Mouse (Mus musculus) granulocyte monocyte progenitor cell, adult 5-6 weeks (primary cell): ENCODE results near the gene Snx14. TPM values are rescaled to one million over a fixed set of nuclear protein-coding genes. Genes with fewer than 3 reads are reported as not detected.

Experiments used
- ATAC-seq: replicated peaks from 2 replicates; pipeline ENCODE4 v1.8.0; 2016; ENCODE audit warnings: mild to moderate bottlenecking, moderate TSS enrichment, inconsistent platforms; ENCODE audit not compliant: poor library complexity, severe bottlenecking
- total RNA-seq, 2 experiments: library from RNA; stranded (forward) in 1 of 2; stranded (reverse) in 1 of 2; fragments of 200-712, 200-1000 nt in 1 of 2; fragments of >200 nt in 1 of 2; fragmentation: Nextera tagmentation in 1 of 2; gene quantifications; 2 replicates each; pipeline ENCODE4 v1.2.3; 2014 to 2017

The Snx14 gene
- total RNA-seq, 2 experiments from 2014 or later: 18.1 to 39.3 TPM

GRCm38 (mm10) chr9:88351163-88351562 is 87.6 kb downstream of the Snx14 start:
- ATAC-seq: no peak

GRCm38 (mm10) chr9:88350317-88350716 is 88.4 kb downstream of the Snx14 start:
- ATAC-seq: no peak

DNA sequence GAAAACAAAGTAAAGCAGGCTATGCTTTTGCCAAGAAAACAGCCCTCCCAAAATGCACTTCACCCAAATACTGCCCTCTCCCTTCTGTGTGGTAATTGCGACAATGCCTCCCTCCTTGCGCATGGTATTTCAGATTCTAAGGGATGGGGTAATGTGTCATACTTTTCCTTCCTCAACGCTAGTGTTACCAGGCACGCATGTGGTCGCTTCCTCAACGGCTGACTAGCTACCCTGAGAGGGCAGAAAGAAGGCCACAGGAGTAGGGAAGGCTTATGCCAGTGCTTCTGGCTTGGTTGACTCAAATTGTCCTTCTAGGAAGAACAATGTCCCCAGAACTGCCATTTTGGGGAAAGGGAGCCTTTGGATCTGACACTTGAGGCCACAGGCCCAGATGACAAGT is 90.1 kb downstream of the Snx14 start:
- peak; percentile 97 for ATAC-seq

- ATAC-seq: peak; percentile 17; the same call in 1 of the 2 replicates
These were observed 91.9 kb downstream of the Snx14 start for GRCm38 (mm10) chr9:88346857-88347256.

- ATAC-seq: no peak
These were observed 94.3 kb downstream of the Snx14 start for GRCm38 (mm10) chr9:88344424-88344823.

- ATAC-seq: no peak
These were observed 96.1 kb downstream of the Snx14 start for GRCm38 (mm10) chr9:88342701-88343100.

GRCm38 (mm10) chr9:88342241-88342640 is 96.5 kb downstream of the Snx14 start:
- no peak for ATAC-seq

GRCm38 (mm10) chr9:88340819-88341218 is 97.9 kb downstream of the Snx14 start:
- ATAC-seq: no peak

- no peak for ATAC-seq
These were observed 102.9 kb downstream of the Snx14 start for GRCm38 (mm10) chr9:88335839-88336238.

- ATAC-seq: no peak
These were observed 106.3 kb downstream of the Snx14 start for GRCm38 (mm10) chr9:88332447-88332846.

GRCm38 (mm10) chr9:88330316-88330715 is 108.4 kb downstream of the Snx14 start:
- no peak for ATAC-seq

GRCm38 (mm10) chr9:88329166-88329748 is 109.5 kb downstream of the Snx14 start:
- ATAC-seq: no peak

- no peak for ATAC-seq
These were observed 110.1 kb downstream of the Snx14 start for GRCm38 (mm10) chr9:88328666-88329065.

GRCm38 (mm10) chr9:88326930-88327901 is 111.5 kb downstream of the Snx14 start, which contains the start of gene Nt5e:
TSS of gene Nt5e (plus strand) at chr9:88327197.
- peak; percentile 86 for ATAC-seq

Other genes with a start within 250 kb of the Snx14 start
- gene Nt5e, start 111.8 kb downstream of the Snx14 start, total RNA-seq (2014; fragmentation: Nextera tagmentation): 0.21 TPM in 1 of 2 replicates, not detected in the other
- 1.6 and 1.9 TPM in 2 replicates for gene Nt5e, start 111.8 kb downstream of the Snx14 start, total RNA-seq (2017)
- gene Gm20537, start 17.7 kb upstream of the Snx14 start, total RNA-seq (2014; fragmentation: Nextera tagmentation): not detected in 2 replicates
- gene Gm20537, start 17.7 kb upstream of the Snx14 start, total RNA-seq (2017): not detected in 2 replicates
- gene Syncrip, start 43.6 kb upstream of the Snx14 start, total RNA-seq (2014; fragmentation: Nextera tagmentation): 231 and 250 TPM in 2 replicates
- gene Syncrip, start 43.6 kb upstream of the Snx14 start, total RNA-seq (2017): 274 and 276 TPM in 2 replicates
- 8.9 and 12.4 TPM in 2 replicates for gene Zfp949, start 109.1 kb upstream of the Snx14 start, total RNA-seq (2014; fragmentation: Nextera tagmentation)
- gene Zfp949, start 109.1 kb upstream of the Snx14 start, total RNA-seq (2017): 7.3 and 10.6 TPM in 2 replicates
- not detected in 2 replicates for gene Trim43a, start 141.9 kb upstream of the Snx14 start, total RNA-seq (2014; fragmentation: Nextera tagmentation)
- not detected in 2 replicates for gene Trim43a, start 141.9 kb upstream of the Snx14 start, total RNA-seq (2017)